Mouse (Mus musculus): ENCODE data around the gene Chia1. TPM values are rescaled to one million over a fixed set of nuclear protein-coding genes. Genes with fewer than 3 reads are reported as not detected.
"Not testable (repeated sequence)": the region's sequence is repeated elsewhere in the genome, so short reads cannot be mapped to it uniquely, and the experiment has no call there.

Chia1 gene
- polyA plus RNA-seq, 1 experiment, result not detected

GRCm38 (mm10) chr3:106170522-106171053 is 57.6 kb downstream of the Chia1 start:
- Histone ChIP-seq H3K4me1 (no peaks in the 10 kb centered on the region), H3K9me3 (no peaks in the 10 kb centered on the region), H3K4me3 (replicated peaks) (no peak overlapping the region), H3K36me3 (replicated peaks; ENCODE audit: low read length) (no peaks in the 10 kb centered on the region), H3K27me3 (replicated peaks) (no peaks in the 10 kb centered on the region)
- TF ChIP-seq GATA1 (IDR thresholded peaks at IDR 0.05; ENCODE audit: borderline replicate concordance, low read length) (no peak), FLI1 (IDR thresholded peaks at IDR 0.05; ENCODE audit: low read length) (no peak)

GRCm38 (mm10) chr3:106171135-106171731 is 58.2 kb downstream of the Chia1 start:
- H3K4me1 ChIP-seq, result no peaks in the 10 kb centered on the region
- TF ChIP-seq GATA1 (IDR thresholded peaks at IDR 0.05; ENCODE audit: borderline replicate concordance, low read length) (no peak), FLI1 (IDR thresholded peaks at IDR 0.05; ENCODE audit: low read length) (no peak)
- H3K36me3 ChIP-seq (replicated peaks; ENCODE audit: low read length), result no peaks in the 10 kb centered on the region
- H3K27me3 ChIP-seq (replicated peaks), result no peaks in the 10 kb centered on the region
- no peak overlapping the region for H3K4me3 ChIP-seq (replicated peaks)
- H3K9me3 ChIP-seq, result no peaks in the 10 kb centered on the region

DNA sequence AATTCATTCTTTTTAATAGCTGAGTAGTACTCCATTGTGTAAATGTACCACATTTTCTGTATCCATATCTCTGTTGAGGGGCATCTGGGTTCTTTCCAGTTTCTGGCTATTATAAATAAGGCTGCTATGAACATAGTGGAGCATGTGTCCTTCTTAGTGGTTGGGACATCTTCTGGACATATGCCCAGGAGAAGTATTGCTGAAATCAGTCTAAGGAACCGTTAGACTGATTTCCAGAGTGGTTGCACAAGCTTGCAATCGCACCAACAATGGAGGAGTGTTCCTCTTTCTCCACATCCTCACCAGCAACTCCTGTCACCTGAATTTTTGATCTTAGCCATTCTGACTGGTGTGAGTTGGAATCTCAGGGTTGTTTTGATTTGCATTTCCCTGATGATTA is 59.5 kb downstream of the Chia1 start:
- not testable (repeated sequence) for H3K9me3 ChIP-seq; H3K4me3 ChIP-seq (replicated peaks); H3K36me3 ChIP-seq (replicated peaks; ENCODE audit: low read length); H3K27me3 ChIP-seq (replicated peaks); H3K4me1 ChIP-seq

GRCm38 (mm10) chr3:106174971-106175370 is 61.9 kb downstream of the Chia1 start:
- not testable (repeated sequence) for H3K4me1 ChIP-seq; H3K36me3 ChIP-seq (replicated peaks; ENCODE audit: low read length); H3K9me3 ChIP-seq; H3K4me3 ChIP-seq (replicated peaks); H3K27me3 ChIP-seq (replicated peaks)

- Histone ChIP-seq H3K4me3 (replicated peaks) (no peak overlapping the region), H3K36me3 (replicated peaks; ENCODE audit: low read length) (no peaks in the 10 kb centered on the region), H3K27me3 (replicated peaks) (no peaks in the 10 kb centered on the region), H3K4me1 (no peaks in the 10 kb centered on the region), H3K9me3 (no peaks in the 10 kb centered on the region)
- TF ChIP-seq FLI1 (IDR thresholded peaks at IDR 0.05; ENCODE audit: low read length) (no peak), GATA1 (IDR thresholded peaks at IDR 0.05; ENCODE audit: borderline replicate concordance, low read length) (no peak)
Measured at GRCm38 (mm10) chr3:106177509-106178189, 64.6 kb downstream of the Chia1 start.

Other genes with a start within 250 kb of the Chia1 start
- 0.19 TPM in 1 of 2 replicates, not detected in the other for gene Adora3, start 242.4 kb upstream of the Chia1 start, polyA plus RNA-seq (2012; ENCODE audit: insufficient read depth, low replicate concordance)
- not detected in 2 replicates for gene Tmigd3, start 242.3 kb upstream of the Chia1 start, polyA plus RNA-seq (2012; ENCODE audit: insufficient read depth, low replicate concordance)
- gene I830077J02Rik, start 180.6 kb upstream of the Chia1 start, polyA plus RNA-seq (2012; ENCODE audit: insufficient read depth, low replicate concordance), result 34.4 and 41.9 TPM in 2 replicates
- 39.6 and 78.6 TPM in 2 replicates for gene Wdr77, start 153.9 kb upstream of the Chia1 start, polyA plus RNA-seq (2012; ENCODE audit: insufficient read depth, low replicate concordance)
- gene Atp5f1, start 153.1 kb upstream of the Chia1 start, polyA plus RNA-seq (2012; ENCODE audit: insufficient read depth, low replicate concordance), result 260 and 290 TPM in 2 replicates
- gene Ovgp1, start 139.5 kb upstream of the Chia1 start, polyA plus RNA-seq (2012; ENCODE audit: insufficient read depth, low replicate concordance), result not detected in 2 replicates
- not detected in 2 replicates for gene Pifo, start 98.6 kb upstream of the Chia1 start, polyA plus RNA-seq (2012; ENCODE audit: insufficient read depth, low replicate concordance)
- gene Chil5, start 80.4 kb upstream of the Chia1 start, polyA plus RNA-seq (2012; ENCODE audit: insufficient read depth, low replicate concordance), result 1.0 TPM in 1 of 2 replicates, not detected in the other
- gene Chil3, start 54.3 kb downstream of the Chia1 start, polyA plus RNA-seq (2012; ENCODE audit: insufficient read depth, low replicate concordance), result 0.43 TPM in 1 of 2 replicates, not detected in the other
- gene Chil4, start 106.3 kb downstream of the Chia1 start, polyA plus RNA-seq (2012; ENCODE audit: insufficient read depth, low replicate concordance), result not detected in 2 replicates